Mouse (Mus musculus): ENCODE data around the gene Vps52.
A peak's percentile ranks its signal among the peaks of the same experiment; 100 is the strongest.

DNA sequence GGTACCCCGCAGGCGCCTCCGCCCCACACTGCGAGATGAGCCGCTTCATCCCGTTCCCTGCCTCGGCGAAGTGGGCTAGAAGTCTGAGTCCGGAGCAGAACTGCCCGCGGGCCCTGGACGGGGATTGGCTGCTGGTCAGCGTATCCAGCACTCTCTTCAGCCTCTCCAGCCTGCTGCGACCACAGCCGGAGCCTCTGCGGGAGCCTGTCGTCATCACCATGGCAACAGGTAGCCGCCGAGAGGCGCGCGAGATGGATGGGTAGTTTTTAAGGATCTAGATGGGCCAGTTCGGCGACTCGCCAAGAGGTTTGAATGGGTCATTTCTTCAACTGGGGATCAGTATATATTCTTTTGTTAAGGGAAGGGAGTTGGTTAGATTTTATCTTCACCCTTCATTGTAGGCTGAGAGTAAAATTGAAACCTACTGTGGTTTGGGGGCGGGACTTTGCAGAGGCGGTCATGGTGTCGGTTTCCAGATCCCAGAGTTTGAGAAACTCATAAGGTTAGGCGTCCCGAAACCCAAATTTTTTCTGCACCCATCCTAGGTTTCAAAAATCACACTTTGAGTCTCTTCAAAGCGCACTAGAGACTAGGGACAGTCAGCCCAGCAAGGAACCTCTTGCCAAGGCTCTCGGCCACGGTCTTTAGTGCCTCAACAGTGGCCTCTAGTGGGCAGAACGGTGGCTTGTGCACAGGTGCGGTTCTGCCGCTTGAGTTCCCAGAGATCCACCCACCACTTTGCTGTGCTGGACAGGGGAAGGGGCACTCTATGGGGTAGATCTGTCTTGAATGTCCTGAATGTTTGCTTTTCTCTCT lies 35.1 kb upstream of the Vps52 start:
- TF ChIP-seq CTCF (conservative IDR thresholded peaks at IDR 0.05; ENCODE audit: low read length) (peak; percentile 86), NANOG (IDR thresholded peaks at IDR 0.05; ENCODE audit: borderline replicate concordance, low read length) (no peak)
